In the genomic region with DNA sequence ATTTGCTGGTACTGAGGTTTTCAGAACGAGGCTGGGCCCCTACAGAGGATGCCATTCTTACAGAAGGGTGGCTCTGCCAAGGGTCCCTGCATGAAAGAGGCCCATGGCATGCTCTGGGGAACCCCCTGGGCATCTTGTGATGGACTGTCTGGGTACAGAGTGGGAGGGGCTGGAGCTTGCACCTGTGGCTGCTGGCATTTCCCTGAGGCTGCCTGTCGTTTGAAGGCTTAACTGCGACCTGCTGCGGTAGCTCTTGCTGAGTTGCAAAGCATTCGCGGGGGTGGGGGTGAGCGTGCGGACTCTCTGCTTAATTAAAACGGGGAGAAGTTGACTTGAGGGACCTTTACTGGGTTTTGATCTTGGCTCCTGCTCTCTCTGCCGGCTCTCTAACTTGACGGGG, we compare ENCODE assay signal across 29 mouse cellular contexts. TPM values are rescaled to one million over a fixed set of nuclear protein-coding genes. Genes with fewer than 3 reads are reported as not detected.
DNase-seq lines count a peak whose midpoint lies in the region; ATAC-seq and TF ChIP-seq lines count a peak whose summit lies in the region.
"Had no signal": no experiment of that assay in that cellular context is flagged by ENCODE, and none has a peak within 500 bp of the region (broad histone marks: within the 10 kb centered on the region; RNA-seq: fewer than 3 reads in every experiment).

No protein-coding gene starts in this region.

- in situ Hi-C loops in CH12.LX (cut with MboI; ENCODE audit: low pct_ligation_motif_present, low pct_unique_long_range_greater_than_20kb, low sequenced_read_pairs): no loop called here

- H3K9ac ChIP-seq in forebrain, embryonic 14.5 days (ENCODE audit: low read length): no peak overlapping the region
- no peak overlapping the region for H3K9ac ChIP-seq in forebrain, embryonic 15.5 days (replicated peaks)
- no peak overlapping the region for H3K9ac ChIP-seq in midbrain, embryonic 14.5 days (replicated peaks; ENCODE audit: low read length)
- H3K9ac ChIP-seq in CH12.LX (ENCODE audit: insufficient read depth, low read depth): no peak overlapping the region
- H3K9ac ChIP-seq: embryonic facial prominence, embryonic 13.5 days; heart, embryonic 12.5 days; heart, embryonic 15.5 days; hindbrain, embryonic 13.5 days; intestine, embryonic 15.5 days had no signal

- no peak overlapping the region for H3K4me3 ChIP-seq in forebrain, embryonic 14.5 days (ENCODE audit: low read depth, low read length)
- H3K4me3 ChIP-seq in forebrain, embryonic 15.5 days: no peak overlapping the region
- H3K4me3 ChIP-seq in midbrain, embryonic 14.5 days (replicated peaks; ENCODE audit: low read depth, low read length): no peak overlapping the region
- no peak overlapping the region for H3K4me3 ChIP-seq in midbrain, embryonic 10.5 days
- H3K4me3 ChIP-seq in CH12.LX (replicated peaks in 1 of 3; ENCODE audit: low read depth in 2 of 3, low read length in 2 of 3, poor library complexity in 1 of 3): no peak overlapping the region
- H3K4me3 ChIP-seq: embryonic facial prominence, embryonic 10.5 days; embryonic facial prominence, embryonic 13.5 days; erythroblast, embryonic 14.5 days; heart, embryonic 12.5 days; heart, embryonic 15.5 days; hindbrain, embryonic 10.5 days; hindbrain, embryonic 13.5 days; intestine, embryonic 15.5 days had no signal

- no peaks in the 10 kb centered on the region for H3K4me1 ChIP-seq in forebrain, embryonic 14.5 days (ENCODE audit: control insufficient read depth, insufficient read depth, low read length)
- no peaks in the 10 kb centered on the region; the same call in 1 of the 2 replicates for H3K4me1 ChIP-seq in forebrain, embryonic 15.5 days
- peaks cover 10% of the 10 kb centered on the region; the same call in 1 of the 2 replicates for H3K4me1 ChIP-seq in midbrain, embryonic 14.5 days (ENCODE audit: control insufficient read depth, insufficient read depth, low read length)
- H3K4me1 ChIP-seq in midbrain, embryonic 10.5 days: peaks cover 34% of the 10 kb centered on the region
- H3K4me1 ChIP-seq in CH12.LX (ENCODE audit: control insufficient read depth in 1 of 2, insufficient read depth in 2 of 2): peaks cover 8 to 44% of the 10 kb centered on the region in 2 experiments

- H3K4me2 ChIP-seq in forebrain, embryonic 14.5 days (ENCODE audit: low read length): no peak overlapping the region
- H3K4me2 ChIP-seq in forebrain, embryonic 15.5 days (replicated peaks): no peak overlapping the region
- H3K4me2 ChIP-seq in midbrain, embryonic 14.5 days (ENCODE audit: low read length): no peak overlapping the region
- peak overlapping the region; percentile 96 for H3K4me2 ChIP-seq in CH12.LX (ENCODE audit: insufficient read depth, low read depth, poor library complexity, severe bottlenecking)
- H3K4me2 ChIP-seq: embryonic facial prominence, embryonic 13.5 days; heart, embryonic 12.5 days; heart, embryonic 15.5 days; hindbrain, embryonic 13.5 days; intestine, embryonic 15.5 days had no signal

- ATAC-seq in forebrain, embryonic 14.5 days: no peak
- no peak for ATAC-seq in forebrain, embryonic 15.5 days (replicated peaks)
- ATAC-seq in midbrain, embryonic 14.5 days (ENCODE audit: low FRiP score, low TSS enrichment): no peak
- ATAC-seq: CD4-positive, CD25-positive, alpha-beta regulatory T cell, adult 4 months; forebrain, embryonic 16.5 days; hindbrain, embryonic 16.5 days; intestine, embryonic 15.5 days; Patski had no signal

- peak; percentile 16 for TF ChIP-seq RAD21 in CH12.LX (IDR thresholded peaks at IDR 0.05; ENCODE audit: low read depth, low read length)

- no peak overlapping the region for H3K27ac ChIP-seq in forebrain, embryonic 14.5 days (ENCODE audit: low read depth, low read length)
- H3K27ac ChIP-seq in forebrain, embryonic 15.5 days (replicated peaks): no peak overlapping the region
- no peak overlapping the region for H3K27ac ChIP-seq in midbrain, embryonic 14.5 days (replicated peaks; ENCODE audit: low read depth, low read length)
- no peak overlapping the region; the same call in 1 of the 2 replicates for H3K27ac ChIP-seq in midbrain, embryonic 10.5 days (replicated peaks)
- no peak overlapping the region for H3K27ac ChIP-seq in CH12.LX (ENCODE audit: insufficient read depth, low read depth)
- H3K27ac ChIP-seq: embryonic facial prominence, embryonic 10.5 days; embryonic facial prominence, embryonic 13.5 days; heart, embryonic 15.5 days; hindbrain, embryonic 10.5 days; hindbrain, embryonic 13.5 days; intestine, embryonic 15.5 days had no signal

- H3K9me3 ChIP-seq in forebrain, embryonic 14.5 days (replicated peaks; ENCODE audit: control insufficient read depth, low read length): no peaks in the 10 kb centered on the region; the same call in 1 of the 2 replicates
- H3K9me3 ChIP-seq in forebrain, embryonic 15.5 days: no peaks in the 10 kb centered on the region
- H3K9me3 ChIP-seq in midbrain, embryonic 14.5 days (ENCODE audit: control insufficient read depth, low read length): no peaks in the 10 kb centered on the region
- no peaks in the 10 kb centered on the region for H3K9me3 ChIP-seq in midbrain, embryonic 10.5 days (replicated peaks)
- peaks cover 7% of the 10 kb centered on the region for H3K9me3 ChIP-seq in CH12.LX (replicated peaks; ENCODE audit: low read length)
- H3K9me3 ChIP-seq: embryonic facial prominence, embryonic 10.5 days; heart, embryonic 12.5 days; heart, embryonic 15.5 days; intestine, embryonic 15.5 days had no signal

- H3K36me3 ChIP-seq in forebrain, embryonic 14.5 days (ENCODE audit: control insufficient read depth, insufficient read depth, low read length): no peaks in the 10 kb centered on the region
- no peaks in the 10 kb centered on the region for H3K36me3 ChIP-seq in forebrain, embryonic 15.5 days
- H3K36me3 ChIP-seq in midbrain, embryonic 14.5 days (ENCODE audit: control insufficient read depth, insufficient read depth, low read length): no peaks in the 10 kb centered on the region
- no peaks in the 10 kb centered on the region for H3K36me3 ChIP-seq in midbrain, embryonic 10.5 days
- no peaks in the 10 kb centered on the region for H3K36me3 ChIP-seq in CH12.LX (replicated peaks in 1 of 2; ENCODE audit: control insufficient read depth in 1 of 2, insufficient read depth in 1 of 2, low read length in 1 of 2)
- H3K36me3 ChIP-seq: embryonic facial prominence, embryonic 10.5 days; embryonic facial prominence, embryonic 13.5 days; heart, embryonic 12.5 days; heart, embryonic 15.5 days; hindbrain, embryonic 10.5 days; hindbrain, embryonic 13.5 days; intestine, embryonic 15.5 days had no signal

- 12% methylated on average over 11 of the region's 11 CpGs for WGBS in forebrain, embryonic 14.5 days
- WGBS in forebrain, embryonic 15.5 days: 9% methylated on average over 11 of the region's 11 CpGs
- 12% methylated on average over 11 of the region's 11 CpGs for WGBS in midbrain, embryonic 14.5 days
- 13% methylated on average over 11 of the region's 11 CpGs for WGBS in midbrain, embryonic 10.5 days

- peak; percentile 22 for DNase-seq in forebrain, embryonic 14.5 days (ENCODE audit: low spot score)
- DNase-seq in midbrain, embryonic 14.5 days: peak; percentile 47
- DNase-seq in midbrain, embryonic 10.5 days (ENCODE audit: low spot score): no peak
- DNase-seq in CH12.LX (ENCODE audit: extremely low read depth): peak; percentile 66
- DNase-seq in brain, embryonic 14.5 days (ENCODE audit: low read depth): peak; percentile 62
- DNase-seq in layer of hippocampus, postnatal 14 days (ENCODE audit: low spot score in 2 of 2): no peak
- DNase-seq: adrenal gland, postnatal 14 days; cerebellum, adult 11-12 months; cerebellum, adult 8-10 months; cerebellum, postnatal 10 days; cerebellum, postnatal 36 days; embryo, embryonic 11 days; gastrocnemius, postnatal 10 days; gastrocnemius, postnatal 36 days; heart, postnatal 10 days; heart, postnatal 36 days had no signal

- TF ChIP-seq POLR2A in CH12.LX (IDR thresholded peaks at IDR 0.05; ENCODE audit: low read depth, low read length): no peak
- TF ChIP-seq POLR2A in brain, embryonic 14.5 days (IDR thresholded peaks at IDR 0.05; ENCODE audit: borderline replicate concordance, extremely low read depth, insufficient read depth, insufficient read length, poor library complexity, severe bottlenecking): no peak

- no peaks in the 10 kb centered on the region for H3K27me3 ChIP-seq in forebrain, embryonic 14.5 days (replicated peaks; ENCODE audit: control insufficient read depth, insufficient read depth, low read length)
- no peaks in the 10 kb centered on the region for H3K27me3 ChIP-seq in forebrain, embryonic 15.5 days
- H3K27me3 ChIP-seq in midbrain, embryonic 14.5 days (ENCODE audit: control insufficient read depth, insufficient read depth, low read length): no peaks in the 10 kb centered on the region
- peaks cover 31% of the 10 kb centered on the region for H3K27me3 ChIP-seq in midbrain, embryonic 10.5 days (ENCODE audit: low read depth, poor library complexity, severe bottlenecking)
- no peaks in the 10 kb centered on the region for H3K27me3 ChIP-seq in CH12.LX (replicated peaks)
- H3K27me3 ChIP-seq: intestine, embryonic 15.5 days; Patski had no signal

- peak; percentile 60; the same call in 1 of the 2 replicates for TF ChIP-seq EP300 in CH12.LX (IDR thresholded peaks at IDR 0.05; ENCODE audit: low read length)

- dilution Hi-C loops in CH12.LX (cut with MboI; ENCODE audit: extremely low pct_ligation_motif_present, extremely low pct_unique_long_range_greater_than_20kb, low sequenced_read_pairs): no loop called here

- no peaks in the 10 kb centered on the region for H3K79me2 ChIP-seq in CH12.LX (replicated peaks; ENCODE audit: control insufficient read depth, extremely low read depth, insufficient read depth, poor library complexity, severe bottlenecking)

- TF ChIP-seq CTCF in CH12.LX (conservative IDR thresholded peaks at IDR 0.05 in 1 of 2, IDR thresholded peaks at IDR 0.05 in 1 of 2; ENCODE audit: low read depth in 2 of 2, low read length in 2 of 2): no peak
- no peak for TF ChIP-seq CTCF in brain, embryonic 14.5 days (IDR thresholded peaks at IDR 0.05; ENCODE audit: borderline replicate concordance, extremely low read depth, insufficient read depth, insufficient read length)

TF ChIP-seq in CH12.LX, 34 proteins besides CTCF, POLR2A, EP300 and RAD21 (continues in another document):
- peak; percentile 89 for TF ChIP-seq TCF12 (IDR thresholded peaks at IDR 0.05; ENCODE audit: low read depth, low read length)
- TF ChIP-seq MXI1 (IDR thresholded peaks at IDR 0.05; ENCODE audit: low read depth, low read length): no peak
- peak; percentile 85 for TF ChIP-seq MAZ (IDR thresholded peaks at IDR 0.05; ENCODE audit: low read depth, low read length)

RNA-seq across cellular contexts. Expression of a gene that starts 55.4 kb away (rescaled TPM):
- 7.8 and 9.4 TPM in 2 replicates for polyA plus RNA-seq in forebrain, embryonic 14.5 days (2014; fragmentation: Nextera tagmentation; extraction: Ambion mirVana)
- polyA plus RNA-seq in forebrain, embryonic 15.5 days (2015; fragmentation: Nextera tagmentation; extraction: Ambion mirVana): 6.6 and 6.7 TPM in 2 replicates
- polyA plus RNA-seq in midbrain, embryonic 14.5 days (2014; fragmentation: Nextera tagmentation; extraction: Ambion mirVana): 14.1 and 19.4 TPM in 2 replicates
- polyA plus RNA-seq in midbrain, embryonic 10.5 days (2016; fragmentation: Nextera tagmentation; extraction: Ambion mirVana): 17.5 and 17.6 TPM in 2 replicates
- total RNA-seq in CH12.LX (2012; rRNA removed) (16.6 TPM in 2 replicates), CH12.LX (2014; rRNA removed) (12.9 and 14.2 TPM in 2 replicates)
- polyA plus RNA-seq in CH12.LX (2012; ENCODE audit: insufficient read length, low read depth): 27.1 and 29.9 TPM in 2 replicates
- polyA plus RNA-seq in brain, embryonic 14.5 days (2012; rRNA removed): 32.4 and 42.2 TPM in 2 replicates
- 10 to 100 TPM; 28.1 to 28.6 TPM for total RNA-seq in layer of hippocampus, postnatal 14 days (2021)

Comparison
In these comparisons a context has a peak if more than half of its experiments do, and no peak if none do; other contexts are left out.
1. DNase-seq: peak in forebrain, embryonic 14.5 days (single experiment), midbrain, embryonic 14.5 days (single experiment), CH12.LX (single experiment) and brain, embryonic 14.5 days (single experiment); none in midbrain, embryonic 10.5 days (single experiment) and layer of hippocampus, postnatal 14 days (0 of 2).